Mouse (Mus musculus): ENCODE results near the gene Mlycd. TPM values are rescaled to one million over a fixed set of nuclear protein-coding genes. Genes with fewer than 3 reads are reported as not detected.
A peak's percentile ranks its signal among the peaks of the same experiment; 100 is the strongest.
"Not testable (repeated sequence)": the region's sequence is repeated elsewhere in the genome, so short reads cannot be mapped to it uniquely, and the experiment has no call there.

Gene Mlycd
- 100 to 1,000 TPM; 109 to 111 TPM for total RNA-seq (2021)

DNA sequence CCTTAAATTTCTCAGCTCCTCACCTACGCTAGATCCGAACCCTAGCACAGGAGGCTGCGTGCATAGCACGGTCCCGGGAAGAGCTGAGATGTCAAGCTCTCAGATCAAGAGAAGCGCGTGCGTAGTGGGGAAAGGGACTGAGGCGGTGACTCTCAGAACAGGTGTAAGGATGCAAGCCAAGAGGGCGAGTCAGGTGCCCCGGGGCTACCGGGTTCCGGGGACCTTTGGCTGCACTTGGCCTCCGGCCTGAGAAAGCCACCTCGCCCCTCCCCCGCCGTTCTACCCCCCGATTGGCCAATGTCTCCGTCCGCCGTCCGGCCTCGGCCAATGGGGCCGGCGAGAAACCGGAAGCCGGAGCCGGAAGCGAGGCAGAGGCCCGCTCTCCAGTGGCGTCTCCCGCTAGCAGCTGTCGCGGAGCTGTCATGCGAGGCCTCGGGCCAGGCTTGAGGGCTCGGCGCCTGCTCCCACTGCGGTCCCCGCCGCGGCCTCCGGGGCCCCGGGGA lies at the start of gene Mlycd:
Mlycd (plus strand) TSS at position 355 of the 503 bp plus-strand sequence.
- intact Hi-C loops (cut with DNase I) = loop anchor here (5.0 kb wide), 1 partner anchor 52 kb away; the partner anchor contains the start of gene Hsbp1

DNA sequence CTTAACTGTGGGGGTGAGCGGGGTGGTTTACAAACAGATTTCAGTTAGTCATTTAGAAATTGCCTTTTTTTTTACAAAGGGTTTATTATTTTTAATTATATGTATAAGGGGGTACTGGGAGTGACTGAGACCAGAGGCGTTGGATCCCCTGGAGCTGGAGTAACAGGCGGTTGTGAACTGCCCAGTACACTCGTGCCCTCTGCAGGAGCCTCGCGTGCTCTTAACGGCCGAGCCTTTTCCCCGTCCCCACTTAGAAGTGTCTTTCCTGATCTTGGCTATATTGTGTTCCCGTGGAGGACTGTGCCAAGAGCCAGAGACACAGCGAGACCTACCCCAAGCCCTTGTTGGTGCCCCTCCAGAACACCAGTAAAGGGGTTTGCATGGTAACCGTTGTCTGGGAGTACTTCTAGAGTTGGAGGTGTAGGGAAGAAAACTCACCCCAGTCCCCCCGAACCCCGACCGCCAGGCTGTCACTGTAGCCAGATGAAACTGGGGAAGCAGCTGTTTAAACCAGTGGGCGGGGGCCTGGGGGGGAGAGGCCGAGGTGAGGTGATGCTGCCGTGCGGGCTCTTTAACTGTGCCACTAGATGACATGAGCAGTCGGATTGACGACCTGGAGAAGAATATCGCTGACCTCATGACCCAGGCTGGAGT lies 49.5 kb upstream of the Mlycd start:
- intact Hi-C loops (cut with DNase I) = no loop called here

More for the DNA sequence above, at the start of gene Mlycd:
- DNase-seq (ENCODE audit: low spot score) = peak; percentile 90

DNA sequence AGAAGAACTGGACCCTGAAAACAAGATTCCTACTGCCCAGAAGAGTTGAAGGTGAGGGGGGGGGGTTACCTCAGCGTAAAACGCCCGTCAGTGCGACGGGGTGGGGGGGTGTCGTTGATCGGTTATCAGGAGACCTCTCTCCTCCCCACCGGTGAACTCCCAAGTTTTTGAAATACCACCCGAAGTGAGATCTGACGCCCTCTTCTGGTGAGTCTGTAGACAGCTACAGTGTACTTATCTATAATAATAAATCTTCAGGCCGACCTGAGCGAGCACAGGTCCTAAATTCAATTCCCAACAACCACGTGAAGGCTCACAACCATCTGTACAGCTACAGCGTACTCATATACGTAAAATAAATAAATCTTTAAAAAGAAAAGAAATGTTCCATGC lies 49.0 kb upstream of the Mlycd start:
- intact Hi-C loops (cut with DNase I) = no loop called here

More for the DNA sequence above, 49.5 kb upstream of the Mlycd start:
- no peak for DNase-seq (ENCODE audit: low spot score)

DNA sequence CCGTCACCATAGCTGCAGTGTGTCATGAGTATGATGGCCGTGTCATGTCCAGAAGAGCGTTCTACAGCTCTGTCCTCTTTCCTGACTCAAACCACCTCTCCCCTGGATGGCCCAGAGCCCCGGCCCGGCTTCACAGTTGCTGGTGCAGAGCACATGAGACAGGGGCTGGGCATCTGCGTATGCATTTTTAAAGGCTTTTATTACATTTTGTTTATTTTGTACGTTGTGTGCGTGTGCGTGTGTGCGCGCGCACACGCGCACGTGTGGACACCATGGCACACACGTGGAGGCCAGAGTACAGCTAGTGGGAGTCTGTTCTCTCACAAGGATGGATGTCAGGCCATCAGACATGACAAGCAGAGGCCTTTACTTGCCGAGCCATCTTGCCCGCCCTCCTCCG lies 43.0 kb upstream of the Mlycd start:
- DNase-seq (ENCODE audit: low spot score) = no peak
- intact Hi-C loops (cut with DNase I) = no loop called here

More for the DNA sequence above, 49.0 kb upstream of the Mlycd start:
- no peak for DNase-seq (ENCODE audit: low spot score)

DNA sequence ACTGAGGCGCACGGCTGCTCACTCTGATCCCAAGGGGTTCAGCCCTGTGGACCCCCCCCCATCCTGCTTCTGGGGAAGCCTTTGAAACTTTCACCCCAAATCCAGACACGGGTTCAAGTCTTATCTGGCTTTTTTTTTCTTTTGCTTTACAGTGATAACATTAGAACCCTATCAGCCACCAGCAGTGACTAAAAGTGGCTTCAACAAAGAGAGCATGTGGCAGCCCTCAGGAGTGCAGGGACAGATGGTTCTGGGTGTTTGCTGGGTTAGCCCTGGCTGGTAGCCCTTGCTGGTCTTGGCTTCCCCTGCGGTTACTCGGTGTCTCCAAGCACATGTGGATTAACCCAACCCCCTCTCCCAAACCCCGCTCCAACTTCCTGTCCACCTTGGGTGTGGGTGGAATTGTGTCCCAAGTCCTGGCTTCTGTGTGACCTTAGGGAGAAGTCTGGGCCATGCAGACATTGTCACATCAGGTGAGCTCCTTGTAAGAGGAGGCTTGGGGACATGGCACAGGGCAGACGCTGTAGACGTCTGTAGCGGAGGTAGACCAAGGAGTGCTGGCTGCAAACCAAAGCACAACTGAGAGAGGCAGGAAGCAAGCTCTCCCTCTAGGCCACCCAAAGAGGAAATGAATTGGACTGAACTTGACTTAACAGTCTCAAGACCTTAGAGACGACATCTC lies 41.6 kb upstream of the Mlycd start:
- DNase-seq (ENCODE audit: low spot score) = no peak
- intact Hi-C loops (cut with DNase I) = no loop called here

DNA sequence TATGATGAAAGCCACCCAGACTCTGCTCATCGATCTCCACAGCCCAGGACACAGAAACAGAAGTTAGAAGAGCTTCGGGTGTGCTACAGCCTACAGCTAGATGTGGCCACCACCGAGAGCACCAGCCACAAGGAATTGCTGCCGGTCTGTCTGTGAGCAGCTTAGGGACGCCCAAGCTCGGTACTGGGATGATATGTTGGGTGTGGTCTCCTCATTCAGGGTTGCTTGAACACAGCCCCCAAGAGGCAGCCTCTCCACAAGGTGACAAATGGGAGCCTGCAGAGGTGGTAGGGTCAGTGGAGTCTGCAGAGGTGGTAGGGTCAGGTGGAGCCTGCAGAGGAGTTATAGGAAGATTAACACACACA lies 41.0 kb upstream of the Mlycd start:
- intact Hi-C loops (cut with DNase I) = no loop called here
- no peak for DNase-seq (ENCODE audit: low spot score)

DNA sequence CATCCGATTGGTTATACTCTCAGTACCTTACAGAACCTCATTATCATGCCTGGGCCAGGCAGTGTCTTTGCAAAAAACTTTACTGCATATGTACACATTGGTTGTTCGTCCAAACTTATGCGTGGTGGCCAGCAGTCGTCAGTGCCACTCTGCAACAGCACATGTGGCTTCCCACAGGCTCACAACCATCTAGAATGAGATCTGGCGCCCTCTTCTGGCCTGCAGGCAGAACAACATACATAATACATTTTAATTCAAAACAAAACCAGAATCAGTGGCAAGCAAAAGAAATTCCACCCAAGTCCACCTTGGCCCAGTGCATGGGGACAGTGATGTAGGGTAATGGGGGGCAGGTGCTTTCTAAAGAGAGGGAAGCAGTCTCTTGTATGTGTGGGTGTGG lies 38.0 kb upstream of the Mlycd start:
- DNase-seq (ENCODE audit: low spot score); intact Hi-C loops (cut with DNase I): not testable (repeated sequence)

DNA sequence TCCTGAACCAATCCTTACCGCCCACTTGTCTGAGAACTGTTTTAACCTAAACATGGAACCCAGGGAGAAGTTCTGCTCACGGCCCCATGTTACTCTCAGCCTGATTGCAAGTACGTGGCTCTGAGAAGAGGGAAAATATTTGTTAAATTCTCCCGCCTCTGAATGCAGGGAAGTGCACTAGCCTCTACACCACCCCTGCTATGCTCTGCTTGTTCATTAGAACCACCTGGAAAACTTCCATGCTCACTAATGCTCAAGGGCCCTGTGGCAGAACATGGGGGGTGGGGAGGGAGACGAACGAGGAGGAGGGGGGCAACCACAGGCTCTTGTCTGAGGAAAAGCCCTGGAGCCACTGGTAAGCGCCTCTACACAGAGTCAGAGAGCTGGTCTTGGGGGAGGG lies 36.5 kb upstream of the Mlycd start:
- intact Hi-C loops (cut with DNase I) = no loop called here

DNA sequence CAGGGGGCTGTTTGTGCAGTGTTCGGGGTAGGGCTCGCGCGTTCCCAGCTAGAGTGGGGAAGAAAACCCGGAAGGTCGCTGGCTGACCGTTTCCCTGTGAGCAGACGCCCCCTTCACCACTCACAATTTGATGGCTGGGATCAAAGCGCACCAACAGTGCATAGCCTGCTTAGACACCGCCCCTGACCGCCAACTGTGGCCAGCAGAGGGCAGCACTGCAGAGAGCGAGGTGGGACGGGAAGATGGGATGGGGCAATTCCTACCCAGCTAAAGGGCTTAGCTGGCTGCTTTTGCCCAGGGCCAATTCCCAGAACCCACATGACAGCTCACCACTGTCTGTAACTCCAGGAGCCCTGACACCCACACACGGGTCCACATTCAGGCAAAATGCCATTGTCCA lies 35.8 kb upstream of the Mlycd start:
- intact Hi-C loops (cut with DNase I) = no loop called here
- DNase-seq (ENCODE audit: low spot score) = no peak

More for the DNA sequence above, 36.5 kb upstream of the Mlycd start:
- no peak for DNase-seq (ENCODE audit: low spot score)

DNA sequence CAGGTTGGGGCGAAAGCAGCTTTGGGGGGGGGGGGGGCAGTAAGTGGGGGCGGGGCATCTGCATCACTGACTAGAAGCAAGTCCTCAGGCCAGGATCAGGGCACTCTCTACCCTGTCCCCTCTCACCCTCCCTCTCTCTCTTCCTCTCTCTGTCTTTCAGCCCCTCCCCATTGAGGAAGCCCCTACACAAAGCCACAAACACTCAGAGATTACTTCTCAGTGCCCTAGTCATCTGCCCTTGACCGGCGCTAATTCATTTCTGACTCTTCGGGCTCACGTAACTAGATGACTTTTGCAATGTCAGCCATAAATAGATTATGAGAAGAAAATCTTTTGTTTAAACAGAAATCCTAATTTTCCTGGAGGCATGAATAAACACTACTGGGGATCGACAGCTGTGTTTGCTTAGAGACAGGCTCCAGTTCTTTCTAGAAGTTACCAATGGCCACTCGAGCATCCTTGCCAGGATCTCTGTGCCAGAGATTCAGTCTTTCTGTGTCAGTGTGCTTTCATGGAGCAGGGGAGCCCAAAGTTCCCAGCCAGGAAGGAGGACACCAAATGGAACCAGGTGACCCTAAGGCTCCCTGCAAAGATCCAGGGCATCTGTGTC lies 33.9 kb upstream of the Mlycd start:
- no peak for DNase-seq (ENCODE audit: low spot score)
- intact Hi-C loops (cut with DNase I) = no loop called here

DNA sequence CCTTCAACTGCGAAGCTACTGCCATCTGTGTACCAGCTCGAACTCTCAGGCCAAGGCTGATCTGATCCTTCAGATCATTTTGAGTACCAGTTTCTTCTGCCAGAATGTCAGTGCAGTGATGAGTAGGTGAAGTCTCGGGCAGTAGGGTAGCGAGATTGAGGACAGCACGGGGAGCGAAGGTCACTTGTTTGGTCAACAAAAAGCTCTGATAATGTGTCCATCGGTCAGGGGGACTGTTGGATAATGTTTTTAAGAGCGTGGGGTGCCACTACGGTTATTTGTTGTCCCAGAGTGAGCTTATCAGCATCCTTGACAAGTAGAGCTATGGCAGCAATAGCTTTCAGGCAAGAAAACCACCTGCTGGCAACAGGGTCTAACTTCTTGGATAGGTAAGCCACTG lies 20.0 kb upstream of the Mlycd start:
- intact Hi-C loops (cut with DNase I); DNase-seq (ENCODE audit: low spot score): not testable (repeated sequence)

DNA sequence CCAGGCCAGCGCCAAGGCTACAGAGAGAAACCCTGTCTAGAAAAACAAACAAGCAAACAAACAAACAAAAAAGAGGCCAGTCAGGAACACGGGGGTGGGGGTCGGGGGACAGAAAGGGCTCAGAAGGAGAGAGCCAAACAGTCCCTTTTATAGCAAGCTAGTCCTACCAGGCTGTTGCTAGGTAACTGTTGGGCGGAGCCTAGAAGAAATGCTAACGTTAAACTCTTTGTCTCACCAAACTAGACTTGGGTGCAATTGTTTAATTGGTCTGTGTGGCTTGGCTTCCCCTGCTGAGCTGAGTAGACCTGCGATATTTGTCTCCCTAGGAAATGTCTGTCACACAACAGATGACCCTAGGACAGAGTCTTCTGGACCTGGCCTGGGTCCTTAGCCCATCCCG lies 16.2 kb upstream of the Mlycd start:
- no peak for DNase-seq (ENCODE audit: low spot score)
- intact Hi-C loops (cut with DNase I) = no loop called here

DNA sequence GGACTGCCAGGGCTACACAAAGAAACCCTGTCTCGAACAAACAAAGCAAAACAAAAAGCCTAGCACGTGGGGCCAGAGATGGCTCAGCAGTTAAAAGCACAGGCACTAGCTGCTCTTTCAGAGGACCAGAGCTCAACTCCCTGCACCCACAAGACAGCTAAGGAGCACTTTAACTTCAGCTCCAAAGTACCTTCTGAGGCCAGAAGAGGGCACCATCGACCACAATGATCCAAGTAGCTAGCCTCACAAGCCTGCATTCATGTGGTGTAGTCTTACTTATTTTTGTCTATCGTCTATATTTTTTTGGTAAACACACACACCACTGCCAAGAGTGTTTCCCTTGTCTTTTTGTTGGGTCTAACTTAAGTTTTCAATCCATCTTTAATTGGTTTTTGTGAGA lies 14.1 kb upstream of the Mlycd start:
- no peak for DNase-seq (ENCODE audit: low spot score)
- intact Hi-C loops (cut with DNase I) = no loop called here

DNA sequence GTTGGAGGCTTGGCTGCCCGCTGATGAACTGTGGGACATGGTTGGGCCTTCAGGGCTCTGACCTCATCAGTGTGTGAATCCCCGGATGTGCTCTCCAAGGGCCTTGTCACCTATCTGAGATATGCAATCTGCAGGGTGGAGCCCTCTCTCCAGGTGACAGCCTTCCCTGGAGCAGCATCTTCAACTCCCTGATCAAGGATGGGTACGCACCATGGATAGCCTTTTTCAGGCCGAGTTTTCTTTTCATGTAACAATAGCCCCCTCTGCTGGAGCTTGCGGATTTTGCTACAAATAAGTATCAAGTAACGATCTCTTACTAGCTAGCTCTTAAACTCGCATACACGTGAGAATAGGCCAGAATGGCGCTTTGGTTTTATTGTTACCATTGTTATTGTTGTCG lies 10.2 kb upstream of the Mlycd start:
- no peak for DNase-seq (ENCODE audit: low spot score)
- intact Hi-C loops (cut with DNase I) = loop anchor here (2.0 kb wide), 2 partner anchors 74 to 160 kb away; no protein-coding TSS in a partner anchor

DNA sequence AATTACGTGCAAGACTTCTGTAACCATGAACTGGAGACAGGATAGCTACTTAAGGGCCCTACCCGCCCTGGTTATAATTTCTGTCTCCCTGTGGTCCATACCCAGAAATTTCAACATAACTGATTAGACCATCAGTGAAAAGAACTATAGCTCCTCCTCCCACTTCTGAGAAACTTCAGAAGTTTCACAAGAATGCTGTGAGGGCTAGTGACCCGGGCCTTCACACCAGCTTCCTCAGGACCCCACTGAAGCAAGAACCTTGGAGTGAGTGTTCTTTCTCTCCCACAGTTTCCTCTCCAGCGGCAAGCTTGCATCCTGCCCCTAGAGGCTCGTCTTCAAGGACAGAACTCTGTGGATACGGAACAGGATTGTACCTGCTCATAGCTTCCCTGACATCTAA lies 8.8 kb upstream of the Mlycd start:
- DNase-seq (ENCODE audit: low spot score) = no peak
- intact Hi-C loops (cut with DNase I) = loop anchor here (2.0 kb wide), 2 partner anchors 75 to 161 kb away; no protein-coding TSS in a partner anchor

DNA sequence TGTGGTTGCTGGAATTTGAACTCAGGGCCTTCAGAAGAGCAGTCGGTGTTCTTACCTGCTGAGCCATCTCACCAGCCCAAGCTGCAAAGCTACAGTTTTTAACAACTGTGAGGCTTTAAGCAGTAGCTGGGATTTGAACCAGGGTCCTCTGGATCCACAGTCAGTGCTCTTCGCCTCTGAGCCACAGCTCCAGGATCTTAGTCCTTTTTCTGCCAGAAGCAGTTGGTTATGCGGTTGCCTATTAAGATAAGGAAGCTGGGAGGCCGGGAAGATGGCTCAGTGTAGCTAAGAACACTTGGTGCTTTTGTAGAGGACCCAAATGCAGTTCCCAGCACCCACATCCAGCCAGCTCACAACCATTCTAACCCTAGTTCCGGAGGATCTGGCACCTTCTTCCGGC lies 7.7 kb upstream of the Mlycd start:
- intact Hi-C loops (cut with DNase I) = no loop called here

DNA sequence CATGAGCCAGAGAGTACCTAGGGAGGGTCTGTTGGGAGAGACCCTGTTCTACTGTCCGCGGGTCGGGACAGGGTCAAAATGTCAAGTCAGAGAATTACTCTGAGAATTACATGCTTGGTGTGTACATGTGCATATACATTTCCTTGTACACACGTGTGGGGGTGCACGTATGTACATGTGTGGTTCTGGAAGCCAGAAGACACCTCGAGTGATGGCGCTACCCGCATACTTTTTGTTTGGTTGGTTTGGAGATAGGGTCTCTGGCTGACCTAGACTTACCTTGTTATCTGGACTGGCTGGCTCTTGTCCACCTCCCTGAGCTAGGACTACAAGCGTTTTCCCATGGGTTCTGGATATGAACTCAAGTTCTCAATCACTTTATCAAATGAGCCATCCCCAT lies 581 bp upstream of the Mlycd start:
- intact Hi-C loops (cut with DNase I) = loop anchor here (5.0 kb wide), 1 partner anchor 52 kb away; the partner anchor contains the start of gene Hsbp1
- no peak for DNase-seq (ENCODE audit: low spot score)

More for the DNA sequence above, 7.7 kb upstream of the Mlycd start:
- DNase-seq (ENCODE audit: low spot score) = no peak

DNA sequence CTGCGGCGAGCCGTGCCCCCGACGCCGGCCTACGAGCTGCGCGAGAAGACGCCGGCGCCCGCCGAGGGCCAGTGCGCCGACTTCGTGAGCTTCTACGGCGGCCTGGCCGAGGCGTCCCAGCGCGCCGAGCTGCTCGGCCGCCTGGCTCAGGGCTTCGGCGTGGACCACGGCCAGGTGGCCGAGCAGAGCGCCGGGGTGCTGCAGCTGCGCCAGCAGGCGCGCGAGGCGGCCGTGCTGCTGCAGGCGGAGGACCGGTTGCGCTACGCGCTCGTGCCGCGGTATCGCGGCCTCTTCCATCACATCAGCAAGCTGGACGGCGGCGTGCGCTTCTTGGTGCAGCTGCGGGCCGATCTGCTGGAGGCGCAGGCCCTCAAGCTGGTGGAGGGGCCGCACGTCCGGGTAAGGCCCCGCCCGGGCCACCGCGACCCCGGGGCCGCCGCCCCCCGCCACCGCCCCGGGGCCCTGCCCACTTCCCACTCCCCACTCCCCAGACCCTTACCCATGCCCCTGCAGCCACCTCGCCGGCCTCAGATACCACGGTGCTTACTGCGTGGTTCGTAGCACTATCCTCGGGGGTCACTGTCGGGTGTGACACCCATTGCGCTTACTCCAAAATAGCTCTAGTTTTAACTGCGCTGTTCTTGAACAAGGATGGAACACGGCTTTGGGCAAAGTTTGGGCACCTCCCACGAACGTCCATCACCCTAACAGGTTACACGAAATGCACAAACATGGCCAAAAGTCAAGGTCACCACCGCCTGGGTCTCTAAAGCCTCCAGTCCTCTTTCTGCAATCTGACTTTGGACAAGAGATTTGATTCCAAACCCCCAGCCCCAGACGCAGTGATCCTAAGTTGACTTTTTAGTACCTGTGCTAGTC lies 633 bp downstream of the Mlycd start:
- intact Hi-C loops (cut with DNase I) = no loop called here
- no peak for DNase-seq (ENCODE audit: low spot score)

DNA sequence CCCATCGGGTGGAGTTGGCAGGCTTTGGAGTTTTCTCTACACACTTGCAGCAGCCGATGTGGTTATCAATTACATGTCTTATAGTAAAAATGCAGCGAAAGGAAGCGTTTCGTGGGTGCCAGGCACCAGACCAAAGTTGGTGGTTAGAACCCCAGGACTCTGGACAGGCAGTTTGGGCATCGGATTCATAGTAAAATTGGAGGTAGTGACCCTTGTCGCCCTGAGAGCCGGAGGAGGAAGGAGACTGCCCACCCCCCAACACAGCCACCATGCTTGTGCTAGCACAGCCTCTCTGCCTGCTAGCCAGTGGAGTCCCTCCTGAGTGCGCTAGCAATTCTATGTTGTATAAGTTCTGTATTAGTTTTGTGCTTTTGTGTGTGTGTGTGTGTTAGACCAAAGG lies 3.9 kb downstream of the Mlycd start:
- no peak for DNase-seq (ENCODE audit: low spot score)
- intact Hi-C loops (cut with DNase I) = no loop called here

DNA sequence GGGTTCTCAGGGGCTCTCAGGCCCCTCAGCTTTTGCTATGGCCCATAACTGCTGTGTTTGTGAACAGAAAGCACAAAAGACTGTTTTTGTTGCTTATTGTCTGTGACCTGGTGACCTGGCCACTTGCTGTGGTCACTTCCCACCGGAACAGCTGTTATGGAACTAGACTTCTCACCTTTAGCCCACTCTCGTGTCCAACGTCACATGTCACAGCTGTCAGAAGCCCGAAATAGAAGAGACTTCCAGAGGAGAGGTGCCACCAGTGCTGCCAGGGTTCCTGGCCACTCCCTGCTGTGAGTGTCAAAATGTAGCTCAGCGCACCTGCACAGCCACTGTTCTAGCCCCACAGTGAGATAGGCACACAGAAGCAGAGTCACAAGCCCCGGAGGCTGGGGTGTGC lies 4.6 kb downstream of the Mlycd start:
- intact Hi-C loops (cut with DNase I) = no loop called here
- DNase-seq (ENCODE audit: low spot score) = no peak
